Mouse (Mus musculus) erythroblast, adult 5-6 weeks (primary cell): Measurements from ENCODE around the gene Cox8a. TPM values are rescaled to one million over a fixed set of nuclear protein-coding genes. Genes with fewer than 3 reads are reported as not detected.
A peak's percentile ranks its signal among the peaks of the same experiment; 100 is the strongest.

Source experiments
- ATAC-seq: replicated peaks from 2 replicates; pipeline ENCODE4 v1.8.0; 2016; ENCODE audit warnings: moderate number of reproducible peaks, mild to moderate bottlenecking, moderate TSS enrichment, inconsistent platforms; ENCODE audit not compliant: poor library complexity, low FRiP score, severe bottlenecking
- total RNA-seq, 2 experiments: library from RNA; stranded (forward) in 1 of 2; stranded (reverse) in 1 of 2; fragments of 150-400 nt in 1 of 2; fragments of 200-764, 138-1000 nt in 1 of 2; gene quantifications; 2 replicates each; pipeline versions ENCODE4 v1.2.3 to v1.2.4; 2015 to 2017; ENCODE audit warnings: low replicate concordance in 2 of 2

Cox8a gene
- total RNA-seq, 2 experiments from 2014 or later, result 166 to 188 TPM

DNA sequence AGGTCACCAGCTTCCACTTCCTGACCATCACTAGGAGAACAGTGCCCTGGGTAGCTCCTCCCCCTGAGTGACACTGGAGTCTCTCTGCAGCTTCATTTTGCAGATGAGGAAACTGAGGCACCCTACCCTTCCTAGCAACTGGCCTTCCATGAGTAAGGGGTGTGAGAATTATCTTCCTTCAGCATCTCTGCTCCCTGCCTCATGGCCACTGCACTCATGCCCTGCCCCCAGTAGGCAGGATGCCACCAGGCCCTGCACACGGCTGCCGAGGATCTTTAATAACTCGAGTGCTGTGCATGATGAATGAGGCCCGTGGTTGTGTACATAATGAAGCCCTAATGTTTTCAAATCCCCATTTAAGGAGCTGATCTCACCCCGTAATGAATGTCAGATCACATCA lies 26.4 kb downstream of the Cox8a start:
- ATAC-seq, result no peak

DNA sequence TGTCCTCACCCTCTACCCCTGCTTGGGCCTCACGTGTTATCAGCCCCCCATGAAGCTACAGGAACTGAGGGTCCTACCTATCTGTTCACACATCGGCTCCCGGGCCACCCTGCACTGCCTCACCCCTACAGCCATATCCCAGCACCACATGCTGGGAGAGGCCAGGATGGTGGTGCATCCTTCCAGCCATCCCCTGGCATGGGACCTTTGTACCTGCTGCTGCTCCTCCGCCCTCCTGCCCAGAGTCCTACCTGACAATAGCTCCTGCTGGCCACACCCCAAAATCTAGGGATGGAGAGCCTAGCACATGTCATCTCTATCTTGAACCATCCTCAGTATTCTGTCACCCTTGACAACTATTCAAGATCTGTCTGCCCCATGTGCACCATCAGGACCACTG lies 28.4 kb downstream of the Cox8a start:
- ATAC-seq, result no peak

DNA sequence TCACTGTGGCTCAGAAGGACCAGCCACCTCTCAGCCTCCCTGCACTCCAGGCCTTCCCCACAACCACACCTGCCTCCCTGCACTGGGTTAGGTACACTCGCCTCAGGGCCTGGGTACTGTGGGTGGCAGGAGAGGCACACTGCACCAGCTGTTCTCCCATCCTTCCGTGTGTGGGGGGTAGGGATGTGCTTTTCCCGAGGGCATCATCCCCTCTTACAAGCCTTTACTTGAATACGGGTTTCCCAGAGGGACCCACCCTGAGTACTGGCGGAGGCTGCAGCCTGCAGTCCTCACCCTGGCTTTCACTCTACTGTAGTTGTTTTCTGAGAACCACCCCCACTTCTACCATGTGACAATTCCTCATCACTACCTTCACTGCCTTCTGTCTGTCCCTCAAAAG lies 30.3 kb downstream of the Cox8a start:
- ATAC-seq, result no peak

DNA sequence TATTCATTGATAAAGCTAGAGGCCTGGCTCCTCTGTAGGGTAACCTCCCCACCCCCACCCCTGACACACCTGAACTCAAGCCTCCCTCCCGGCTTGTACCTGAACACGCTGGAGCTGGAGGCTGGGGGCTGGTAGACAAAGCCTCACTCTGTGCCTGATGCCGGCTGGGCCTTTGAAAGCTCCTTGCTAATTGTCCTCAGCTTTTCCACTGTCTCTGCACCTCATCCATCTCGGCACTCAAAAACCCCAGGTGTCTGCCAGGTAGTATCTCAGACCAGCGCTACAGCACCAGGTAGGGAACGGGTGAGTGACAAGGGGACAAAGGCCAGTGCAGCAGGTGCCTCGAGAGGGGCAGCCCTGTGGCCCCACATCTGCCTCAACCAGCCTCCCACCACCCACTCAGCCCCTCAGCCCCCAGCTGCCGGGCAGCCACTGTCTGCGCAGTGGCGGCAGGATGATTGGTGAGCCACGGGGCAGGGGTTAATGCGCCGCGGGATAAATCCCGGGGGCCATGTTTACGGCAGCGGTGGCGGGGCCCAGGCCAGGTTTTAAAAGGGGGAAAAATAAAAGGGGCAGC lies 31.6 kb downstream of the Cox8a start:
- ATAC-seq, result no peak

DNA sequence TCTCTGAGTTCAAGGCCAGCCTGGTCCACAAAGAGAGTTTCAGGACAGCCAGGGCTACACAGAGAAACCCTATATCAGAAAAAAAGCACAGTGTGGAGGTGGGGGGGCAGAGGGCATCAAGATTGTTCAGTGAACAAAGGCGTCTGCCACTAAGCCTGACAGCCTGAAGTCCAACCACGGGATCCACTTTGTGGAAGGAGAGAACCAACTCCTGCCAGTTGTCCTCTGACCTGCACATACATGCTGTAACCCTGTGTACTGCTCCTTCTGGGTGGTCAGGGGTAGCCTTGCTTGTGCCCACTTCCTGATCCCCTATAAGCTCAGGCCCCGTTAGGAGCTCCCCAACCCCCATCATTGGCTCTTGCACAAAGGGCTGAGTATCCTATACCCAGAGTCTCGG lies 32.4 kb downstream of the Cox8a start:
- no peak for ATAC-seq

DNA sequence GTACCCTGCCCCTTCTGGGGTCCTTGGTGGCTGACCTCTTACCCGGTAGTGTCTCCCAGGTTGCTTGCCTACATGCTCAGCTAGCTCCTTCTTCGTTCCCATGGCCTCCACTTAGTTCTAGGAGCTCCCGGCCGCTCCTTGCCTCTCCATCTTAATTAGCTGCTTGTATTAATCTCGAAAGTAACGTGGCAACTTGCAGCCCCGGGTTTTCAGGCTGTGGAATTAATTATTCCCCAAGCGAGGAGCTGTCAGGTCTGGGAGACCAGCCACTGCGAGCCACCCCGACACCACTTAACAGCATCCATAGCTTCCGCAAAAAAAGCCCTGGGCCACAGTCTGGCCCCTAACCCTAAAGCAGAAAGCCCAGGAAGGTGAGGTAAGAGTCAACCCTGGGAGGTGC lies 34.0 kb downstream of the Cox8a start:
- ATAC-seq, result no peak

DNA sequence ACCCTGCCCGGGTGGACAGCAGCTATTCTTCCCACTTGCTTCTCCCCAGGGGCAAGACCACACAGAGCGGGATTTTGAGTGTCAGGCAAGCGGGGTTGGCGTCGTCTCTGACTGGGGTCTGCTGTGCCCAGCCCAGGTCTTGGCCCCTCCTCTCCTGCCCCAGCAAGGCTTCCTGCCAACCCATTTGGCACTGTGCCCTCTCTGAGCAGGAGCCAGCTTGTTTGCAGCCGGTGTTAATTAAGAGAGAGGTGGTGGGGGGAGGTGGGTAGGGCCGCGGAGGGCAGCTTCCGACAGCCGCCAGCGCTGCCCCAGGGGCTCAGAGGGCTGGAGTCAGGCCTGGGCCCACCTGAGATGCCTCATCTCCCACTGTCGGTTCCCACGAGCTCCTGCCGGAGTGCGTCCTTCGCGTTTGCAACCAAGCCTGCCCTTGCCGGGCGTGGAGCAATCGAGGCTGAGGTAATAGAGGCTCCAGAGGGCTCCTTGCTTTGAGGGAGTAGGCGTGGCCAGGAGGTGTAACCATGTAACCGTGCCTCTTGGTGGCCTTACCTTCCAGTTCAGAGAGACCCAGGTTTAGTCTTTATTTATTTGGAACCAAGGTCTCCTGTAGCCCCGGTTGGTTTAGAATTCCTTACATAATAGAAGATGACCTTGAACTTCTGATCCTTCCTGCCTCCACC lies 35.0 kb downstream of the Cox8a start:
- no peak for ATAC-seq

DNA sequence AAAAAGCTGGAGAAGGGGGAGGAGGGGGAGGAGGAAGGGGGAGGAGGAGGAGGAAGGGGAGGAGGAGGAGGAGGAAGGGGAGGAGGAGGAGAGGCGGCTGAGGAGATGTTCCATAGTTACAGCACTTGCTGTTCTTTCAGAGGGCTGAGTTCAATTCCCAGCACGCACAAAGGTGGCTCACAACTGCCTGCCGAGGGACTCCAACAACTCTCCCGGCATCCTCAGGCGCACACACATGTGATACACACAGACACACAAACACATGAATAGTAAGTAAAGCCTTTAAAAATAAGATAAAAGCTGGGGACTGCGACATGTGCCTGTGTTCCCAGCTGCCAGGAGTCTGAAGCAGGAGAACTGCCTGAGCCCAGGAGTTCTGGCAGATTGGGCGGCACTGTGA lies 35.9 kb downstream of the Cox8a start:
- no peak for ATAC-seq

DNA sequence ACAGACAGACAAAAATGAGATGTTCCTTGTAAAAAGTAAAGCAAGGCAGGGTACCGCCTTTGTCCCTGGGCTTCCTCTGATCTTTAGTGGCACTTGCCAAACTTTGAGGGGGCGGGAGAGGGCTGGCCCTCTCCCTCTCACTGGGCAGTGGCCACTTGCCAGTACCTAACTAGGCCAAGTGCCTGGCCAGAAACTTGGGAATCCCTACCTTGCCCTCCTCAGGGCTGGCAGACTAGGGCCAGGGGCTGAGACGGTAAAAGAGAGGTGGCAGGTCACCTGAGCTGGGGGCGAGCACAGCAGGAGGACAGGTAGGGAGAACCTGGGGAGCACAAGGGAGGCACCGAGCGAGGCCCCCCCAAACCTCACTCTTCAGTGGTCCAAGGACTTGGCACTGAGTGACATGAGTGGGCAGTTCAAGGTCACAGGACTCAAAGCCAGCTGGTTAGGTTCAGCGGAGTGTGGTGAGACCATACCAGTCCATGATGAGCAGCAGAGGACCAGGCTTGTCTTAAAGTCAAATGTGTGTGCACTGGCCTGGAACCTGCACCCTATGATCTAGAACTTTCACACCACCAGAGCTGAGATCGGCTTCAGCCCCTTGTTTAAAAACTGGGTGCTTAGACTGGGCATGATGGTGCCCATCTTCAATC lies 36.5 kb downstream of the Cox8a start:
- no peak for ATAC-seq

DNA sequence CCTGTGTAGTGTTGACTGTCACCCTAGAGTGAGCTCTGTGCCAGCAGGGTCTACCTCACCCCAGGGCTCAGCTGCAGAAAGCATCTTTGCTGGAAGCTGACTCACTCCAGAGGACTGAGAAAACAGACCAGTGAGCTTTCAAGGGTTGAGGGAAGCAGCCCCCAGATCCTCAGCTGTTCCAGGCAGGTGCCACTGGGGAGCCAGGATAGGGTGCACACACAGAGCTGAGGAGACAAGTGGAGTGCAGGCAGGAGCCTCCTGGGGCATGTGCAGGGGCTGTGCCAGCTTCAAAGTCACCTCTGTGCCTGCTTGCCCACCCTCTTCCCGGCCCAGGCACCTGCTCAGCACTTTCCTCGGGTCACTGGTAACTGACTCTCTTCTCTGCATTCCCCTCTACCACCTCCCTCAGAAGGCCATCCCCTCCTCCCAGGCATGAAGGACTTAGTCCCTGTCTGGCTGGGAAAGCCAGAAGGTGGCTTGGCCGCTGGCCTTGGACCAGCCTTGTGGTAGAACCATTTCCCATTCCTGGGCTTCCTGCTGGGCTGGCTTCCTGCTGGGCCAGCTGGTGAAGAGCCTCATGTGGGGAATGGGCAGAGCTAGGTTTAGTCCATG lies 38.5 kb downstream of the Cox8a start:
- ATAC-seq, result no peak

DNA sequence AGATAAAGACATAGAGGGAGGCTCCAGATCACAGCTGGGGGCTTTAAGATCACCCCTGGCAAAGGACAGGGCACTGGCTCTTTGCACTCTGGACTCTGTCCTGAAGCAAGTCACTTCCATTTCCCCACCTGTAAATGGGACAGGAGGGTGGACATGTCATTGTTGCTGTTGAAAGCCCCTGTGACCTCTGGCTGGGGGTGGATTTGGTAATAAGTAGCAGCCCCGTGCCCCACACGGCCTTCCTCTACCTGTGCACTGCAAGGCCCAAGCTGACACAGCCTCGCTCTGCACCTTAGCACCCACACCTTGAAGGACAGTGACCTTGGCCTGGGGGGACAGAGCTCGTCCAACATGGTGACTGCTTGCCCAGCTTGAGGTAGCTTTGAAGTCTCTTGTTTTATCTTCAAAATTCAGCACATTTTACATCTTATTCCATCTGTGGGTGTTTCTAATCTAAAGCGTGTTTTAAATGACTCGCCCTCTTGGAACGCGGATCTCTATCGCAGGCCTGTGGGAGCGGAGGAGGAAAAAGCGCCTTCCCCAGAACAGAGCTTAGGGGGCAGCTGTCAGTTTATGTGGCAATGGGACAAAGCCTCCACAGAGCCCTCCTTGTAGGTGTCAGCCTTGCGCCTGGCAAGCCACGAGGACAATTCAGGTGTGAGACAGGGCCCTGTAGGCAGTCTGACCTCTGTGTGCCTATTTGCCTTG lies 39.5 kb downstream of the Cox8a start:
- no peak for ATAC-seq

DNA sequence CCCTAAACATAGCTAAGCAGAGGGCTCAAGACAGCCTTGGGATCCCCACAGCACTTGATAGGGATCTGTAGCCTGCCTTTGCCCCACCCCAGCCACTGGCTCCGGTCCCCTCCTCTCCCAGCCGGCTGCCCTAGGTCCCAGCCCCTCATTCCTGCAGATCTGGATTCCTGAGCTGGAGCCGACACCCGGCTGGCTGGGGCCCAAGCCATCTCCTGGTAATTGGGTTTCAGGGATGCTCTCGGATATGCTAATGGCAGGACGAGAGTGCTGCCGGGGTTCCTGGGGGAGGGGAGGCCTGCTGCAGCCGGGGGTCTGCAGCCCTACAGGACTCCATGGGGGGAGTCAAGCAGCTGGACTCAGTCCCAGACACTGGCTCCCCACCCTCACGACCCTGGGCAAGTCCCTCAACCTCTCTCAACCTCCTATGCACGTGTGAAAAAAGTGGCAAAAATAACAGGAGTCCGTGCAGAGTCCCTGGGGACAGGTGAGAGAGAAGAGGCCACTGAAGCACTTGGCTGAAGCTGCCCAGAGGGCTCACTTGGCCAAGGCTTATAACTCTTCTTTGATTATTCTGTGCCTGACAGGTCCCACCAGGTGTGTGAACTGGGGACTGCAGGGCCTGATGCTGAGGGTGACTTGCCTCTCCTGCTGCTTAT lies 41.2 kb downstream of the Cox8a start:
- ATAC-seq, result no peak

DNA sequence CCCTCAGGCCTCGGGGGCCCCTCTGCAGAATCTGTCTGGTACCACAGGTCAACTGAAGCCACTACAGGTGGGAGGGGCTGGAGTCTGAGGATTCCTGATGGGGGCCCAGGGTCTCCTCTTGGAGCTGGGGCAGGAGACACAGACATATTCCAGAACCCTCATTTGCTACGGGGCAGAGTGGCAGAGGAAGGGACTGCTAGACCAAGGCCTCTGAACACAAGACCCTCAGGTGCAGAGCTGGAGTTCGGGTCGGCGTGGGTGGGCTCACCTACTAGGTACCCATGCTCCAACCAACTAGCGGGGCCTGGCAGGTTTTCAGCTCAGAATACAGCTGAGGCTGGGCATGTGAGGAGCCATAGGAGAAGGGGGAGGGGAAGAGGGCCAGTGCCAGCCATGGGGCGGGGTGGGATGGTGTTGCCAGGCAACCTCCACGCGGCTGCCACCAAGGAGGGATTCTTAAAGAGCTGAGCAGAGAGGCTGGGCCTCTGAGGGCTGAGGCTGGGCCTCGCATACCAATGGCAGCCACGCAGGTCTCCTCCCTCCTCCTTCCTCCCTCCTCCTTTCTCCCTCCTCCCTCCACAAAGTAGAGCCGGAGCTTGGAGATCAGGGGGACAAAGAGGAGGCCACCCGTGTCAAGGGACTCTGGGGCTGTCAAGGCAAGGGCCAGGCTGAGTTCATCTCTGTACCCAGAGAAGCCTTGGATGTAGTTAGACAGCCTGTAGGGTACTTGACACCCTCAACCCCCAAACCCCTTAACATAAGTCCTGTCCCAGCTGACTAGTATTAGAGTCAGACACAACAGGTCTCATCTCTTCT lies 45.2 kb downstream of the Cox8a start:
- ATAC-seq, result 0 out of 2 replicates have a peak, but pooled peaks have one; percentile 46

DNA sequence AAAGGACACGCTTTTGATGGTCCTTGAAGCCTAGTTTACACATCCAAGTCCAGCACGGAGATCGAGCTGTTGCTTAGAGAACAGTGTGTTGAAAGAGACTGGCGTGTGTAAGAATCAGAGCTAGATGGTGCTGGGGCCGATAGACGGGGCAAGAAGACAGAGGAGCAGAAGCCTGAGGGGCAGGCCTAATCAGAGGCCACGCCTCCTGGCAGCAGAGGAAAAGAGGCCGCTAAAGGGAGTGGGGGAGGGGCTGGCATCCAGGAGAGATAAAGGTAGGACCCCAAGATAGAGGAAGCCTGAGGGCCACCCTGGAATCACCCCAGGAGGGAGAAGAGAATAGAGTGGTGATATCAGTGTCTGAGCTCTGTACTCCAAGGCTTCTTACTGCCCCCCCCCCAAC lies 46.0 kb downstream of the Cox8a start:
- ATAC-seq, result no peak

DNA sequence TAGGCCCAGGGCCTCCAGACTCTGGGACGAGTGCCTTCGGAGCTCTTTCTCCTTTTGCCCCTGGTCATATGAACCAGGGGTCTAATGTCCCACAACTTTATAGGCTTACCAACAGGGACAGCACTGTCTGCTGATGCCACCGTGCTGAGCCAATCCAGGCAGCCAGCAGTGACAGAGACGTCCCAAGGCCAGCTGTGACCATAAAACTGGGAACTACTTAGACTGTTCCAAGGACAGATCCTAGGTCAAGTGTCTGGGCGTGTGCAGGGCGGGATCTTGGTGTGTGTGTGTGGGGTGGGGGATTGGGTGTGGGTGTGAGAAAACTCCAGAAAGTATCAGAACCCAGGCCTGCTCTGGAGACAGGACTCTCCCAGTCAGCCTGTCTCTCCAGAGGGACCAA lies 46.5 kb downstream of the Cox8a start:
- no peak for ATAC-seq

DNA sequence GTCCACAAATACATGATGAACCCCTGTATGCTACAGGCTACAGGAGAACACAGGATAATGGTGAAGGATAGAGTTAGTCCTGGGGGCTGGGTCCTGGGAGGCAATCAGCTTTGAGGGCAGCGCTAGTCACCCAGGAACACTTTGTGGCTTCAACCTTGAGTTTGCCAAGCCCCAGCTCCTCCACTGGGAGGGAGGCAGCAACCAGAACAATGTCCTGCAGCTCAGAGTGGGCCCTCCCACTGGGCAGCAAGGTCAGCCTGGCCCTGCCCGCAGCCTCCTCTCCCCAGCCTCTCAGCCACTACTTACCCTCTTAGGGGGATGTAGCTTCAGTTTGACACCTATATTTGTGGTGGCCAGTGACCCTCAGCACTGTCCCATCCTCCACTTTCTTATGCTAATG lies 49.0 kb downstream of the Cox8a start:
- ATAC-seq, result no peak

DNA sequence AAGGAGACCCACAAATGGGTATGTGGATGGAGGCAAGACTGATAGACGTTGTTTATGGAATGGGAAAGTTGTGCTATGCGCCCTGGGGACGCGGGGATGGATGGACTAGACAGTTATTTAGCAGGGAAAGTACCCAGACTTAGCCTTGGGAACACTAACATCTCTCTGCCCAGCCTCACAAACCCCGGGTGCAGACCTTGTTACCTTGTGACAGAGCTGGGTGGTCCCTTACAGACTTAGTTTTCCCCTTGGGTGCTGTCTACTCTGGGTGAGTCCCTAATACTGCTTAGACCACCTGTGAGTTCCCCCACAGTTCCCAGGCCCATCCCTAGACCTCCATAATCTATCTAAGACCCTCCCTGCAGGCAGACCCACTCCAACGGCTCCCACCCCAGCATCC lies 50.6 kb downstream of the Cox8a start:
- ATAC-seq, result no peak

DNA sequence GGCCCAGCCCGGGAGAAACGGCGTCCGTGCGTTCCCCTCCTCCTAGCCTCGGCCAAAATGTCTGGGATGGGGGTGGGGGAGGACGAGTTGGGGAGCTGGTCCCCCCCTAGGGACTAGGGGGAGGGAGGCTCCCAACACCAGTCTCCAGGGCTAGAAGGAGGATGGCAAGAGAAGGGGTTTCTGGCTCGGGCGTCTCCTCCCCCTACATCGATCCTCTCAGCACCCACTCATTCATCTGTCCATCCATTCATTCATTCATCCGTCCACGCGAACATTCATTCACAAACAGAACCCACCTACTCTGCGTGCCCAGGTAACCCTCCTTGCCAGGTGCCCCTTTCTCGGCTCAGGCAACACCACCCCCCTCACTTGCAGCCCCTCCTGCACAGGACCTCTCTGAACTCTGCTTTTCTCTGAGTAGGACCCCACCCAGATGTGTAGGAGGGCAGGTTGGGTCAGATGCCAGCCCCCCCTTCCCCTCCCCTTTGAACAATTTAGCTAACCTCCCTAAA lies 51.2 kb downstream of the Cox8a start:
- ATAC-seq, result no peak
